ENCODE assay signal across 7 mouse cellular contexts in genomic region chr11:53301167-53301515, GRCm38 (mm10). TPM values are rescaled to one million over a fixed set of nuclear protein-coding genes. Genes with fewer than 3 reads are reported as not detected.
DNase-seq lines count a peak whose midpoint lies in the region; ATAC-seq and TF ChIP-seq lines count a peak whose summit lies in the region.

No protein-coding gene starts in this region.

- TF ChIP-seq EP300 in stomach, postnatal 0 days (optimal IDR thresholded peaks at IDR 0.05) = no peak

- no peak for TF ChIP-seq POLR2A in testis, adult 2 months (IDR thresholded peaks at IDR 0.05; ENCODE audit: control insufficient read depth, low read depth, low read length)

- WGBS in forebrain, embryonic 15.5 days = 51% methylated on average over 9 of the region's 9 CpGs
- WGBS in liver, embryonic 12.5 days (ENCODE audit: insufficient replicate concordance) = 42% methylated on average over 9 of the region's 9 CpGs
- WGBS in stomach, postnatal 0 days = 46% methylated on average over 9 of the region's 9 CpGs

- H3K9ac ChIP-seq in forebrain, embryonic 15.5 days (replicated peaks) = peak overlapping the region; percentile 96
- peak overlapping the region; percentile 100 for H3K9ac ChIP-seq in liver, embryonic 12.5 days
- H3K9ac ChIP-seq in stomach, postnatal 0 days (ENCODE audit: low read length) = peak overlapping the region; percentile 99

- H3K27ac ChIP-seq in testis, adult 2 months (ENCODE audit: control insufficient read depth, insufficient read depth, low read depth, low read length) = peak overlapping the region; percentile 93
- peak overlapping the region; percentile 94 for H3K27ac ChIP-seq in forebrain, embryonic 15.5 days (replicated peaks)
- H3K27ac ChIP-seq in liver, embryonic 12.5 days = peak overlapping the region; percentile 98
- H3K27ac ChIP-seq in stomach, postnatal 0 days (replicated peaks) = peak overlapping the region; percentile 100

- no peak for ATAC-seq in forebrain, embryonic 15.5 days (replicated peaks)
- no peak for ATAC-seq in liver, embryonic 12.5 days
- ATAC-seq in stomach, postnatal 0 days (ENCODE audit: low FRiP score, low TSS enrichment) = no peak

- peak overlapping the region; percentile 72 for H3K4me2 ChIP-seq in forebrain, embryonic 15.5 days (replicated peaks)
- peak overlapping the region; percentile 89 for H3K4me2 ChIP-seq in liver, embryonic 12.5 days
- H3K4me2 ChIP-seq in stomach, postnatal 0 days (replicated peaks; ENCODE audit: low read depth) = peak overlapping the region; percentile 57

- H3K4me3 ChIP-seq in testis, adult 2 months (ENCODE audit: control insufficient read depth, low read depth, low read length) = peak overlapping the region; percentile 90
- H3K4me3 ChIP-seq in forebrain, embryonic 15.5 days = peak overlapping the region; percentile 93
- H3K4me3 ChIP-seq in liver, embryonic 12.5 days = peak overlapping the region; percentile 100
- H3K4me3 ChIP-seq in stomach, postnatal 0 days (ENCODE audit: low read depth, low read length) = peak overlapping the region; percentile 100

- no peak for DNase-seq in testis, postnatal 14 days (ENCODE audit: low spot score)
- DNase-seq in stomach, postnatal 0 days (ENCODE audit: low spot score) = no peak
- DNase-seq in left cerebral cortex, adult 8-10 months (ENCODE audit: low spot score in 2 of 2) = no peak
- no peak for DNase-seq in lung, adult 18-20 months

- TF ChIP-seq CTCF in testis, adult 2 months (IDR thresholded peaks at IDR 0.05; ENCODE audit: control insufficient read depth, insufficient read depth, insufficient replicate concordance, low read depth, low read length) = no peak
- no peak for TF ChIP-seq CTCF in stomach, postnatal 0 days (IDR thresholded peaks at IDR 0.05; ENCODE audit: low read depth)

- H3K9me3 ChIP-seq in forebrain, embryonic 15.5 days = no peaks in the 10 kb centered on the region
- H3K9me3 ChIP-seq in liver, embryonic 12.5 days (replicated peaks) = no peaks in the 10 kb centered on the region
- H3K9me3 ChIP-seq in stomach, postnatal 0 days (ENCODE audit: control insufficient read depth, low read length) = no peaks in the 10 kb centered on the region

- peaks cover 9% of the 10 kb centered on the region for H3K4me1 ChIP-seq in testis, adult 2 months (ENCODE audit: control insufficient read depth, insufficient read depth, low read length)
- H3K4me1 ChIP-seq in forebrain, embryonic 15.5 days = peaks cover 32% of the 10 kb centered on the region
- peaks cover 42% of the 10 kb centered on the region for H3K4me1 ChIP-seq in liver, embryonic 12.5 days
- peaks cover 4% of the 10 kb centered on the region; the same call in 1 of the 2 replicates for H3K4me1 ChIP-seq in stomach, postnatal 0 days (replicated peaks; ENCODE audit: control insufficient read depth, insufficient read depth)

- no peaks in the 10 kb centered on the region for H3K27me3 ChIP-seq in testis, adult 2 months (ENCODE audit: control insufficient read depth, insufficient read depth, low read length)
- no peaks in the 10 kb centered on the region for H3K27me3 ChIP-seq in forebrain, embryonic 15.5 days
- H3K27me3 ChIP-seq in liver, embryonic 12.5 days (replicated peaks) = no peaks in the 10 kb centered on the region
- H3K27me3 ChIP-seq in stomach, postnatal 0 days (ENCODE audit: control insufficient read depth, insufficient read depth, low read length) = no peaks in the 10 kb centered on the region

- H3K36me3 ChIP-seq in testis, adult 2 months (ENCODE audit: control insufficient read depth, insufficient read depth, low read length) = no peaks in the 10 kb centered on the region
- no peaks in the 10 kb centered on the region for H3K36me3 ChIP-seq in forebrain, embryonic 15.5 days
- H3K36me3 ChIP-seq in liver, embryonic 12.5 days = peaks cover 24% of the 10 kb centered on the region
- no peaks in the 10 kb centered on the region for H3K36me3 ChIP-seq in stomach, postnatal 0 days (ENCODE audit: control insufficient read depth, insufficient read depth, low read length)

RNA-seq across cellular contexts. Expression of gene Hspa4, which starts 0.9 kb away (rescaled TPM):
- 36.0 and 38.9 TPM in 2 replicates for polyA plus RNA-seq in testis, adult 2 months (2012; rRNA removed)
- polyA plus RNA-seq in forebrain, embryonic 15.5 days (2015; fragmentation: Nextera tagmentation; extraction: Ambion mirVana) = 51.8 and 54.7 TPM in 2 replicates
- polyA plus RNA-seq in liver, embryonic 12.5 days (2016; fragmentation: Nextera tagmentation; extraction: Ambion mirVana) = 101 and 103 TPM in 2 replicates
- 53.6 and 59.9 TPM in 2 replicates for polyA plus RNA-seq in stomach, postnatal 0 days (2015; fragmentation: Nextera tagmentation; extraction: Ambion mirVana)
- 100 to 1,000 TPM; 154 to 178 (median 160) TPM for total RNA-seq in left cerebral cortex, adult 8-10 months (2022)

RNA-seq across cellular contexts. Expression of gene Zcchc10, which starts 23.3 kb away (rescaled TPM):
- 3.5 and 4.8 TPM in 2 replicates for polyA plus RNA-seq in testis, adult 2 months (2012; rRNA removed)
- 13.6 and 15.2 TPM in 2 replicates for polyA plus RNA-seq in forebrain, embryonic 15.5 days (2015; fragmentation: Nextera tagmentation; extraction: Ambion mirVana)
- polyA plus RNA-seq in liver, embryonic 12.5 days (2016; fragmentation: Nextera tagmentation; extraction: Ambion mirVana) = 18.3 and 19.8 TPM in 2 replicates
- 11.6 and 12.4 TPM in 2 replicates for polyA plus RNA-seq in stomach, postnatal 0 days (2015; fragmentation: Nextera tagmentation; extraction: Ambion mirVana)
- total RNA-seq in left cerebral cortex, adult 8-10 months (2022) = 10 to 100 TPM in 2 of 4 experiments, 1 to 10 TPM in 2; 7.2 to 13.0 (median 9.8) TPM

RNA-seq across cellular contexts. Expression of gene Aff4, which starts 49.5 kb away (rescaled TPM):
- polyA plus RNA-seq in testis, adult 2 months (2012; rRNA removed) = 21.1 and 22.9 TPM in 2 replicates
- polyA plus RNA-seq in forebrain, embryonic 15.5 days (2015; fragmentation: Nextera tagmentation; extraction: Ambion mirVana) = 60.9 and 70.8 TPM in 2 replicates
- polyA plus RNA-seq in liver, embryonic 12.5 days (2016; fragmentation: Nextera tagmentation; extraction: Ambion mirVana) = 18.8 and 19.8 TPM in 2 replicates
- polyA plus RNA-seq in stomach, postnatal 0 days (2015; fragmentation: Nextera tagmentation; extraction: Ambion mirVana) = 18.5 and 28.5 TPM in 2 replicates
- total RNA-seq in left cerebral cortex, adult 8-10 months (2022) = 100 to 1,000 TPM; 151 to 228 (median 194) TPM
